Mouse (Mus musculus) liver, embryonic 14.5 days (tissue): ENCODE data around the gene Hoxb2.

Source experiments
- CTCF ChIP-seq: IDR thresholded peaks from 2 replicates; pipeline ENCODE4 v1.5.1; 2016; ENCODE audit warnings: antibody characterized with exemption, low read depth, control low read depth
- EP300 ChIP-seq: IDR thresholded peaks from 2 replicates; pipeline ENCODE4 v1.6.1; 2016; ENCODE audit warnings: antibody characterized with exemption, low read depth

DNA sequence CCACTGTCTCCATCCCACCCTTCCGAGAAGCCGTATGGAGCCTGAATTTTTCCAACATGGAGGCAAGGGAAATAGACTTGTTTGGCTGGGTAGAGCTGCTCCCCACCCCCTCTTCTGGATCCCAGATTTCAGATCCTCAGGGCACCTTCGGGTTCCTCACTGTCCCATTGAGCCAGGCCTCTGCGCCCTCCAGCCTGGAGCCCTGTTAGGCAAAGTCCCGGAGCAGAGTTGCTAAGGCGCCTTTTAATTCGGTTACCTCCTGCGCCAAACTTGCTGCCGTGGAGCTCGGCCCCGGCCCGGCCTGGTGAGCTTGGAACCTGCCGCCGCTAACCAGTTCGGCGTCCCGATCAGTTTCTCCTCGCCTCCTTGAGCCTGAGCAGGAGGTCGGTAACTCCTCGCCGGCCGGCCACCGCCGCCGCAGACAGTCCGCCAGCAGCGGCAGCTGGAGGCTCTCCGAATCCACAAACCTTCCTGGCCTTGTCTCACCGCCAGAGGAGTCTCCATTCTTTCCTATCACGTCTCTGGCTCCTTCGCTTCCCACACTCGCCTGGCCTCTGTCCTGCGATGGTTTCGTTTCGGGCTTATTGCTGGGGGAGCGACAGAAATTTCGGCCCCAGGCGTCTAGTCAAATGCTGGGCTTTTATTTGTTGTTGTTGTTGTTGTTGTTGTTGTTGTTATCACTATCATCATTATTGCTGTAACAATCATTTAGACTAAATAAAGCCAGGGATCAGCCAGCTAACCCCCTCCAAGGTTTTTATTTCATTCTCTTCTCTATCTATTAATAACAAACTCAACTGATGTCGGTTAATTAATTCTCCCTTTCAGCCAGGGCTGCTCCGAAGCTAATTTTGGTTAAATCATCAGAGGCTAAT is 8.4 kb upstream of the Hoxb2 start:
- TF ChIP-seq CTCF = no peak
- no peak for TF ChIP-seq EP300
